Mouse (Mus musculus) adrenal gland, adult (tissue): Measurements from ENCODE around the gene Wdr77.
A peak's percentile ranks its signal among the peaks of the same experiment; 100 is the strongest.
"Not testable (repeated sequence)": the region's sequence is repeated elsewhere in the genome, so short reads cannot be mapped to it uniquely, and the experiment has no call there.

Experiments
- DNase-seq, 2 experiments: peaks; one replicate each; pipeline ENCODE4 v3.0.0; 2022 to 2023; ENCODE audit warnings: low spot score in 1 of 2; ENCODE audit not compliant: inconsistent age in 2 of 2

The Wdr77 gene

GRCm38 (mm10) chr3:105936111-105936510 lies 23.1 kb upstream of the Wdr77 start:
- no peak for DNase-seq

GRCm38 (mm10) chr3:105951348-105951747 lies 7.8 kb upstream of the Wdr77 start:
- no peak for DNase-seq

- no peak for DNase-seq
Measured at GRCm38 (mm10) chr3:105957235-105957634, 1.9 kb upstream of the Wdr77 start.

- DNase-seq, result peak in 1 of 2 experiments; percentile 39
Measured at GRCm38 (mm10) chr3:105958204-105958603, 965 bp upstream of the Wdr77 start.

- no peak for DNase-seq
Measured at GRCm38 (mm10) chr3:105959585-105959984, 416 bp downstream of the Wdr77 start.

- DNase-seq, result no peak
Measured at GRCm38 (mm10) chr3:105959999-105960398, 830 bp downstream of the Wdr77 start, which contains the start of gene Atp5f1. Gene Atp5f1, minus strand, starts transcription at chr3:105960099.

GRCm38 (mm10) chr3:105960700-105961099 lies 1.5 kb downstream of the Wdr77 start:
- DNase-seq, result peak in 1 of 2 experiments; percentile 38

GRCm38 (mm10) chr3:105971831-105972446 lies 12.8 kb downstream of the Wdr77 start:
- DNase-seq, result no peak

GRCm38 (mm10) chr3:105973411-105973810 lies 14.2 kb downstream of the Wdr77 start, which contains the start of gene Ovgp1:
Gene Ovgp1, plus strand, starts transcription at chr3:105973711.
- no peak for DNase-seq

- no peak for DNase-seq
Measured at GRCm38 (mm10) chr3:105974174-105974573, 15.0 kb downstream of the Wdr77 start.

GRCm38 (mm10) chr3:105989611-105990010 lies 30.4 kb downstream of the Wdr77 start:
- not testable (repeated sequence) for DNase-seq

- DNase-seq, result peak; percentile 9 to 83
Measured at GRCm38 (mm10) chr3:105991653-105992283, 32.6 kb downstream of the Wdr77 start.

GRCm38 (mm10) chr3:105994730-105995129 lies 35.6 kb downstream of the Wdr77 start:
- no peak for DNase-seq

- DNase-seq, result no peak
Measured at GRCm38 (mm10) chr3:106000707-106001375, 41.7 kb downstream of the Wdr77 start.

- DNase-seq, result peak in 1 of 2 experiments; percentile 27
Measured at GRCm38 (mm10) chr3:106001416-106002370, 42.5 kb downstream of the Wdr77 start.

GRCm38 (mm10) chr3:106003360-106003759 lies 44.2 kb downstream of the Wdr77 start:
- DNase-seq, result not testable (repeated sequence)

GRCm38 (mm10) chr3:106014546-106014945 lies 55.4 kb downstream of the Wdr77 start, which contains the start of gene Pifo:
Gene Pifo, minus strand, starts transcription at chr3:106014646.
- no peak for DNase-seq
